Mouse (Mus musculus): ENCODE data around the gene Bcl9l. TPM values are rescaled to one million over a fixed set of nuclear protein-coding genes. Genes with fewer than 3 reads are reported as not detected.

The Bcl9l gene
- total RNA-seq, 1 experiment from 2014 or later: 6.1 TPM

DNA sequence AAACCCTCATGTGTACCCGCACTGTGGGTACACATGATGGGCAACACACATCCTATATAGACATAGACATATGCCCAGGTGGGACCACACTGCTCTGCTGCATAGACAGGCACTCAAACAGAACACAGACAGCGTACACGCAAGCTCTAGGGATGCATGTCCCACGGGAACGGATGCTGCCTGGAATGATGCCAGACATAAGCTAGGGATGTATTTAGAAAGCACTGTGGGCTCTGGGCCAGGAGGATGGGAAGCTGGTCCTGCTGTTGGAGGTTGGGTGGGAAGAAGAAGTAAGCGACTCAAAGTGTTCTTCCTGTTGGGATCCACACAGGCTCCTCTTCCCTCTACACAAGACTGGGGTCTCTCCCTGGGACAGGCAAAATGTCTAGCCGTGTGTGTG lies 35.4 kb downstream of the Bcl9l start:
- no peak for ATAC-seq (replicated peaks in 1 of 2; ENCODE audit: insufficient read depth in 1 of 2, low FRiP score in 2 of 2, low TSS enrichment in 1 of 2, low read depth in 1 of 2, poor library complexity in 2 of 2, severe bottlenecking in 2 of 2)

DNA sequence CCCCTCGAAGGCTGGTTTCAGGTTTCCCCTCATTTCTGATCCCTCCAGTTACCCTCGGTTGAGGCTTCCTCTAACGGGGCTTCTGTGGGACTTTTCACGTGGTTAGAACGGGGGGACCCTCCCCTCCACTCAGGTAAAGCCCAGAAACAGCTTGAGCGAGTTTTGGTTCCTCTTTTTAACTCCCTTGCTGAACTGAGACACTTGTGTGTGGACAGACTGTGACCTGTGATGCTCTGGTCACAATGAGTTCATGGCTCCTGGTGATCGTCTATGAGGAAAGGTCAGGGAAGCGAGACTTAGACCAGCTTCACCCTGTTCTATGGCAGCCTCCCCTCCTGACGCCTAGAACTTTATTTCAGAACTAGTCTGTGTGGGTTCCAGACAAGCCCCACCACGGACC lies 39.3 kb downstream of the Bcl9l start:
- ATAC-seq (replicated peaks in 1 of 2; ENCODE audit: insufficient read depth in 1 of 2, low FRiP score in 2 of 2, low TSS enrichment in 1 of 2, low read depth in 1 of 2, poor library complexity in 2 of 2, severe bottlenecking in 2 of 2): peak; percentile 47 to 77; a peak in 3 of 4 replicates

GRCm38 (mm10) chr9:44523686-44524085 lies 41.1 kb downstream of the Bcl9l start:
- ATAC-seq (replicated peaks in 1 of 2; ENCODE audit: insufficient read depth in 1 of 2, low FRiP score in 2 of 2, low TSS enrichment in 1 of 2, low read depth in 1 of 2, poor library complexity in 2 of 2, severe bottlenecking in 2 of 2): no peak

GRCm38 (mm10) chr9:44524235-44524826 lies 41.7 kb downstream of the Bcl9l start:
- no peak for ATAC-seq (replicated peaks in 1 of 2; ENCODE audit: insufficient read depth in 1 of 2, low FRiP score in 2 of 2, low TSS enrichment in 1 of 2, low read depth in 1 of 2, poor library complexity in 2 of 2, severe bottlenecking in 2 of 2)

GRCm38 (mm10) chr9:44525001-44525400 lies 42.4 kb downstream of the Bcl9l start:
- no peak for ATAC-seq (replicated peaks in 1 of 2; ENCODE audit: insufficient read depth in 1 of 2, low FRiP score in 2 of 2, low TSS enrichment in 1 of 2, low read depth in 1 of 2, poor library complexity in 2 of 2, severe bottlenecking in 2 of 2)

- ATAC-seq (replicated peaks in 1 of 2; ENCODE audit: insufficient read depth in 1 of 2, low FRiP score in 2 of 2, low TSS enrichment in 1 of 2, low read depth in 1 of 2, poor library complexity in 2 of 2, severe bottlenecking in 2 of 2): no peak
These were observed 43.0 kb downstream of the Bcl9l start for GRCm38 (mm10) chr9:44525589-44525988.

DNA sequence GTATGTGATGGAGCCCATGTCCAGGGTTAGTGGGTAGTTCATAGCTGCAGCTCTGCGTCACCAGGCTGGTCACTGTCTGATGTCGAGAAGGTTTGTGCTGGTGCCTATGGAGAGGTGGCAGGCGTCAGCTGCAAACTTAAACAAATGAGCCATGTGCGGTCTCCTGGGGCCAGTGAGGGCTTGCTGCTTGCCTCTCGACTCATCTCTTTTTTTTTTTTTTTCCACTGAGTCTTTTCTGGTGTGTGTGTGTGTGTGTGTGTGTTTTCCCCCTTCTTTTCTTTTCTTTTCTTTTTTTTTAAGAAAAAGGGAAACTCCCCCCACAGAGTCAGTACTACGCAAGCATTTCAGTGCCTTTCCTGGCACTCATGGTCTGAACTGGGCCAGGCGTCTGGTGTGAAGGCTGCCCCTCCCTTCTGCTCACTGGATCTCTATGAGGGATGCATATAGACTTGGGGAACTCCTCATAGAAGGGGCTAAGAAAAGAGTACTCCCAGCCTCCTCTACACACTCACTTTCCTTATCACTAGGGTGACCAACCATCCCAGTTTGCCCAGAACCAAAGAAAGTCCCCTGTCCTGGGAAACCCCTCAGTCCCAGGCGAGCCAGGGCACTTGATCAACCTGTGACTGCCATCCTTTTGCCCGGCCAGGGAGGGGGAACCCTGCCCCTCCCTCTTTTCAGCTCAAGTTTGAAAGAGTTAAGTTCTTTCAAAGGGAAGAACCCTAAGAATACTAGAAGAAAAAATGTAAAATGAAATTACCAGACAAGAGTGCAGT lies 43.9 kb downstream of the Bcl9l start:
- ATAC-seq (replicated peaks in 1 of 2; ENCODE audit: insufficient read depth in 1 of 2, low FRiP score in 2 of 2, low TSS enrichment in 1 of 2, low read depth in 1 of 2, poor library complexity in 2 of 2, severe bottlenecking in 2 of 2): peak in 1 of 2 experiments; percentile 33; a peak in 1 of 4 replicates

- peak in 1 of 2 experiments; percentile 3; a peak in 1 of 4 replicates for ATAC-seq (replicated peaks in 1 of 2; ENCODE audit: insufficient read depth in 1 of 2, low FRiP score in 2 of 2, low TSS enrichment in 1 of 2, low read depth in 1 of 2, poor library complexity in 2 of 2, severe bottlenecking in 2 of 2)
These were observed 45.7 kb downstream of the Bcl9l start for GRCm38 (mm10) chr9:44528340-44528739.

DNA sequence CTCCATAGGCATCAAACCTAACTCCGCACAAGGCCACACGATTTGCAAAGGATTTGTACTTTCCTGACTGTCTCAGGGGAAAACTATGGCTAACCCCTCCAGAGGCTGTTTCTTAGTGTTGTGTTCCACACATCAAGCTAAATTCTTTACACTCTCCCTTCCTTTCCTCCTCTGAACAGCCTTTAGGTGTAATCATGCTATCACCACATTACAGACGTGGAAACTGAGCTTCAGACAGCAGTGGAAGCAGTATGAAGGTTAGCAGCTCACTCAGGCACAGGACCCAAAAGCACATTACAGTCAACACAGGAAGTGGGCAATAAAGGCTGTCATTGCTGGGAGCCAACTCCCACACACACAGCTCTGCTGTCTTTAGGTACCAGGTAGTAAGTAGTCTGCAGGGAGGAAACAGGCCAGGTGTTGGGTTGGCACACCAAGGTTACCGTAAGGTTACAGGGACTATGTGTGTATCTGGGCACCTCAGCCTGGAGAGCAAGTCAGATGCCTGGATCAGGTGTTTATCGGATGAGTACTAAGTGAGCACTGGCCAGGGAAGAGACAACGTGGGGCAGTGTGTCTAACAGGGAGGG lies 50.5 kb downstream of the Bcl9l start:
- no peak for ATAC-seq (replicated peaks in 1 of 2; ENCODE audit: insufficient read depth in 1 of 2, low FRiP score in 2 of 2, low TSS enrichment in 1 of 2, low read depth in 1 of 2, poor library complexity in 2 of 2, severe bottlenecking in 2 of 2)

GRCm38 (mm10) chr9:44537625-44538301 lies 55.1 kb downstream of the Bcl9l start:
- peak; percentile 87 to 88 for ATAC-seq (replicated peaks in 1 of 2; ENCODE audit: insufficient read depth in 1 of 2, low FRiP score in 2 of 2, low TSS enrichment in 1 of 2, low read depth in 1 of 2, poor library complexity in 2 of 2, severe bottlenecking in 2 of 2)

- ATAC-seq (replicated peaks in 1 of 2; ENCODE audit: insufficient read depth in 1 of 2, low FRiP score in 2 of 2, low TSS enrichment in 1 of 2, low read depth in 1 of 2, poor library complexity in 2 of 2, severe bottlenecking in 2 of 2): no peak
These were observed 57.3 kb downstream of the Bcl9l start for GRCm38 (mm10) chr9:44539816-44540421.

GRCm38 (mm10) chr9:44540676-44541075 lies 58.1 kb downstream of the Bcl9l start:
- no peak for ATAC-seq (replicated peaks in 1 of 2; ENCODE audit: insufficient read depth in 1 of 2, low FRiP score in 2 of 2, low TSS enrichment in 1 of 2, low read depth in 1 of 2, poor library complexity in 2 of 2, severe bottlenecking in 2 of 2)

DNA sequence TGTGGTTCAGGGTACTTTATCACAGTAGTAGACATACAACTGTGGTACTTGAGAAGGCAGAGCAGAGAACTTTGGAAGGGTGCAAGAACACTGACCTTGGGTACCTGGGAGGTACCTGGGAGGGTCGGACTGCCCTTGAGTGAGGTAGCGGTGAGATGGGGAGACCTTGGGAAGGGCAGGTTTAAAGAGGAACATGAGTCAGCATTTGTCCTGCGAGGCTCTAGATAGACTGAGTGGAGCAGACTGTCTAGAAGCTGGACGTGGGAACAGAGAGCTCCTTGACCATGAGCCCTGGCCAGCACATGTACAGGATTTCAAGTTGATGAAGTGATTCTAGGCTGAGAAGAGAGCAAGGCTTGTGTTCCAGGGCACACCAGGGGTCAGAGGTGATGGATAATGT lies 59.7 kb downstream of the Bcl9l start:
- no peak for ATAC-seq (replicated peaks in 1 of 2; ENCODE audit: insufficient read depth in 1 of 2, low FRiP score in 2 of 2, low TSS enrichment in 1 of 2, low read depth in 1 of 2, poor library complexity in 2 of 2, severe bottlenecking in 2 of 2)

DNA sequence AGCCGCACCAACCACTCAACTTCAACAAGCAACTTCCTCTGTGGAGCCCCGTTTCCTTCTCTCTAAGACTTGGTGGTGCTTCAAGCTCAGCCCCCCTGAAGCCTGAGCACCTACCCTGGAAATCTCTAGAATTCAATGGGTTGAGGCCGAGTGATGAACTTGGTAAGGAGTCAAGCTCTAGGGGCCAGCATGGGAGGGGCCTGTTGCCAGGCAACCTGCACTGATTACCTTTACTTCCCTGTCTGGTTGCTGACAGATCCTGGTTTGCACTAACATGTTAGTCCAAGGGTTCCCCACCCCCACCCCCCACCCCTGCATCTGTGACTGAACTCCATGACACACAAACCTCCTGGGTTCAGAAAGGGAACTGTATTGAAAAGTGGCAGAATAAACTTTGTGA lies 62.4 kb downstream of the Bcl9l start:
- no peak for ATAC-seq (replicated peaks in 1 of 2; ENCODE audit: insufficient read depth in 1 of 2, low FRiP score in 2 of 2, low TSS enrichment in 1 of 2, low read depth in 1 of 2, poor library complexity in 2 of 2, severe bottlenecking in 2 of 2)

GRCm38 (mm10) chr9:44548412-44549152 lies 66.0 kb downstream of the Bcl9l start:
- peak in 1 of 2 experiments; percentile 25; a peak in 1 of 4 replicates for ATAC-seq (replicated peaks in 1 of 2; ENCODE audit: insufficient read depth in 1 of 2, low FRiP score in 2 of 2, low TSS enrichment in 1 of 2, low read depth in 1 of 2, poor library complexity in 2 of 2, severe bottlenecking in 2 of 2)

GRCm38 (mm10) chr9:44551138-44551537 lies 68.5 kb downstream of the Bcl9l start:
- peak; percentile 37 to 56; a peak in 2 of 4 replicates for ATAC-seq (replicated peaks in 1 of 2; ENCODE audit: insufficient read depth in 1 of 2, low FRiP score in 2 of 2, low TSS enrichment in 1 of 2, low read depth in 1 of 2, poor library complexity in 2 of 2, severe bottlenecking in 2 of 2)

GRCm38 (mm10) chr9:44552161-44552560 lies 69.5 kb downstream of the Bcl9l start:
- no peak for ATAC-seq (replicated peaks in 1 of 2; ENCODE audit: insufficient read depth in 1 of 2, low FRiP score in 2 of 2, low TSS enrichment in 1 of 2, low read depth in 1 of 2, poor library complexity in 2 of 2, severe bottlenecking in 2 of 2)

Data from hematopoietic stem cell, adult 5-6 weeks (primary cell).